ENCODE assay signal across 19 mouse cellular contexts in the genomic region with DNA sequence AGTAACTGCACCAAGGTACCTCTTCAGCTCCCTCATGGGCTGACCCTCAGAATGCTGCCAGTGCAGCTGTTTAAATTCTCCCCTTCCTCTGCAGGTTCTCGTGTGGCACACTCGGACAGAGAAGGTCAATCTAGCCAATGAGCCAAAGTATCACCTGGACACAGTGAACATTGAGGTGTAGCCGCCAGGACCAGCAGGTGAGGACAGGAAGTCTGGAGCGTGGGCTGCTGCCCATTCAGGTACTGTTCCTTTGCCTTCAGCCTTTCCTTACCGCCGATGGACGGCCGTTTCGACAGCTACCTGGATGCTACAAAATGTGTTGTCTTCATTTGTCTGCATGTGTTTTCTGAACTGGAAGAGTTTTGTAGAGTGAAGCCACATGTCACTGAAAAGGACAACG.
DNase-seq lines count a peak whose midpoint lies in the region; ATAC-seq and TF ChIP-seq lines count a peak whose summit lies in the region.
"Had no signal": no experiment of that assay in that cellular context is flagged by ENCODE, and none has a peak within 500 bp of the region (broad histone marks: within the 10 kb centered on the region; RNA-seq: fewer than 3 reads in every experiment).

No protein-coding gene starts in this region.

- TF ChIP-seq CTCF in liver, postnatal 0 days (IDR thresholded peaks at IDR 0.05; ENCODE audit: low read depth): no peak

- peaks cover 43% of the 10 kb centered on the region for H3K36me3 ChIP-seq in liver, postnatal 0 days (replicated peaks; ENCODE audit: insufficient read depth, low read length)
- no peaks in the 10 kb centered on the region for H3K36me3 ChIP-seq in midbrain, embryonic 11.5 days (ENCODE audit: control insufficient read depth, insufficient read depth, low read length)

- H3K27ac ChIP-seq in liver, postnatal 0 days (ENCODE audit: low read depth): no peak overlapping the region
- H3K27ac ChIP-seq in midbrain, embryonic 11.5 days (ENCODE audit: low read depth, low read length): no peak overlapping the region
- H3K27ac ChIP-seq: embryonic facial prominence, embryonic 10.5 days; heart, embryonic 13.5 days; hindbrain, embryonic 15.5 days had no signal

- peak; percentile 34 for DNase-seq in cerebellum, adult 11 months
- DNase-seq in cerebellum, postnatal 4 days (ENCODE audit: low spot score in 2 of 2): no peak
- peak; percentile 37 for DNase-seq in brain, adult 2 months (ENCODE audit: low read depth, low spot score)
- DNase-seq in cerebellum, adult 9-10 months: peak; percentile 67
- peak; percentile 63 to 71 for DNase-seq in cerebellum, postnatal 25 days
- DNase-seq in liver, postnatal 0 days: no peak
- DNase-seq in midbrain, embryonic 11.5 days (ENCODE audit: low spot score, missing footprints): no peak
- DNase-seq: adrenal gland, postnatal 14 days; B cell, adult 2 months; gastrocnemius, postnatal 36 days; heart, adult 11 months; heart, postnatal 36 days had no signal

- no peak for ATAC-seq in liver, postnatal 0 days
- no peak for ATAC-seq in midbrain, embryonic 11.5 days (ENCODE audit: low FRiP score)
- ATAC-seq: CD4-positive, CD25-positive, alpha-beta regulatory T cell, adult 4 months; inflammation-experienced regulatory T-cells, adult 6 months; intestine, postnatal 0 days had no signal

- H3K9me3 ChIP-seq in liver, postnatal 0 days (ENCODE audit: low read length): no peaks in the 10 kb centered on the region
- no peaks in the 10 kb centered on the region for H3K9me3 ChIP-seq in midbrain, embryonic 11.5 days (ENCODE audit: control insufficient read depth, low read length)
- H3K9me3 ChIP-seq: embryonic facial prominence, embryonic 10.5 days; G1E; heart, embryonic 13.5 days; hindbrain, embryonic 15.5 days had no signal

- WGBS in liver, postnatal 0 days (ENCODE audit: insufficient replicate concordance): 88% methylated on average over 10 of the region's 10 CpGs
- 95% methylated on average over 10 of the region's 10 CpGs for WGBS in midbrain, embryonic 11.5 days

- no peak overlapping the region for H3K4me2 ChIP-seq in liver, postnatal 0 days (ENCODE audit: low read depth, low read length)
- H3K4me2 ChIP-seq in midbrain, embryonic 11.5 days: no peak overlapping the region
- H3K4me2 ChIP-seq: heart, embryonic 13.5 days; hindbrain, embryonic 15.5 days had no signal

- H3K27me3 ChIP-seq in liver, postnatal 0 days (ENCODE audit: insufficient read depth, low read length): no peaks in the 10 kb centered on the region
- no peaks in the 10 kb centered on the region for H3K27me3 ChIP-seq in midbrain, embryonic 11.5 days (ENCODE audit: control insufficient read depth, insufficient read depth, low read length)
- H3K27me3 ChIP-seq: heart, embryonic 13.5 days; hindbrain, embryonic 15.5 days had no signal

- no peak overlapping the region for H3K9ac ChIP-seq in liver, postnatal 0 days (replicated peaks)
- no peak overlapping the region for H3K9ac ChIP-seq in midbrain, embryonic 11.5 days (ENCODE audit: low read length)
- H3K9ac ChIP-seq: heart, embryonic 13.5 days; hindbrain, embryonic 15.5 days had no signal

- H3K4me1 ChIP-seq in liver, postnatal 0 days (ENCODE audit: insufficient read depth): no peaks in the 10 kb centered on the region
- H3K4me1 ChIP-seq in midbrain, embryonic 11.5 days (ENCODE audit: control insufficient read depth, insufficient read depth, low read length): no peaks in the 10 kb centered on the region
- H3K4me1 ChIP-seq: embryonic facial prominence, embryonic 10.5 days; heart, embryonic 13.5 days had no signal

- TF ChIP-seq EP300 in liver, postnatal 0 days (IDR thresholded peaks at IDR 0.05; ENCODE audit: low read depth): no peak

- H3K4me3 ChIP-seq in liver, postnatal 0 days (ENCODE audit: low read depth, low read length): no peak overlapping the region
- no peak overlapping the region for H3K4me3 ChIP-seq in midbrain, embryonic 11.5 days (ENCODE audit: low read depth, low read length)
- H3K4me3 ChIP-seq: embryonic facial prominence, embryonic 10.5 days; heart, embryonic 13.5 days; hindbrain, embryonic 15.5 days had no signal

Comparison
In these comparisons a context has a peak if more than half of its experiments do, and no peak if none do; other contexts are left out.
1. DNase-seq: peak in cerebellum, adult 11 months (single experiment), brain, adult 2 months (single experiment), cerebellum, adult 9-10 months (single experiment) and cerebellum, postnatal 25 days (2 of 2); none in cerebellum, postnatal 4 days (0 of 2), liver, postnatal 0 days (single experiment) and midbrain, embryonic 11.5 days (single experiment).